Mouse (Mus musculus): ENCODE results near the gene Prtn3. TPM values are rescaled to one million over a fixed set of nuclear protein-coding genes. Genes with fewer than 3 reads are reported as not detected.
"Not testable (repeated sequence)": the region's sequence is repeated elsewhere in the genome, so short reads cannot be mapped to it uniquely, and the experiment has no call there.

Gene Prtn3
- polyA plus RNA-seq, 1 experiment, result 18.0 TPM

DNA sequence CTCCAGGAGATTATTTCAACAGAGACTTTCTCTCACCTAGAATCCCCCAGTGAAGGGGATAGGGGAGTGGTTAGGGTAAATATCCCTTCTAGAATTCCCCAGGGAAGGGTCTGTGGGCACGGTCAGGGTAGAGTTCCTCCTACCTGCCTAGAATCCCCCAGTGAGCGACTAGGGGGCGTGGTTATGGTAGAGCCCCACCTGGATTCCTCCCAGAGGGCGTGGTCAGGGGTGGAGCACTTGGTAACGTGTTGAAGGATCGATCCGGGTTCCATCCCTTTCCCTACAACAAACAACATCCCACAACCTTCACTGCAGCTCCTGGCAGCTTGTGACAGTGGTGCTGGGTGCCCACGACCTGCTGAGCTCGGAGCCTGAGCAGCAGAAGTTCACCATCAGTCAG is 6.4 kb downstream of the Prtn3 start:
- TF ChIP-seq POLR2A (IDR thresholded peaks at IDR 0.05; ENCODE audit: borderline replicate concordance, extremely low read depth, insufficient read depth, insufficient read length, poor library complexity, severe bottlenecking), result no peak
- no peak for TF ChIP-seq CTCF (IDR thresholded peaks at IDR 0.05; ENCODE audit: borderline replicate concordance, extremely low read depth, insufficient read depth, insufficient read length)
- no peak for DNase-seq (ENCODE audit: low read depth)

DNA sequence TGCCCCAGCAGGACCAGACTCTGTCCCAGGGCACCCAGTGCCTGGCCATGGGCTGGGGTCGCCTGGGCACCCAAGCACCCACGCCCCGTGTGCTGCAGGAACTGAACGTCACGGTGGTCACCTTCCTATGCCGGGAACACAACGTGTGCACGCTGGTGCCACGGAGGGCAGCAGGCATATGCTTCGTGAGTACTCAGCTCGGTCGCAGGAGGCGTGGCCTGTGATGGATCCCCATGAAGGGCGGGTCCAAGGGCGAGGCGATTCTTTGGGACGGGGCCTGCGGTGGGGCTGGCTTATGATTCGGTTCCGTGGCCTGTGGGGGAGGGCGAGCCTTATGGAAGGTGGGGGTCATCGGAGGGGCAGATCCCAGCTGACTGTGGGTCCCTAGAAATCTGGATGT is 7.7 kb downstream of the Prtn3 start:
- TF ChIP-seq CTCF (IDR thresholded peaks at IDR 0.05; ENCODE audit: borderline replicate concordance, extremely low read depth, insufficient read depth, insufficient read length) (no peak), POLR2A (IDR thresholded peaks at IDR 0.05; ENCODE audit: borderline replicate concordance, extremely low read depth, insufficient read depth, insufficient read length, poor library complexity, severe bottlenecking) (no peak)
- DNase-seq (ENCODE audit: low read depth), result no peak

DNA sequence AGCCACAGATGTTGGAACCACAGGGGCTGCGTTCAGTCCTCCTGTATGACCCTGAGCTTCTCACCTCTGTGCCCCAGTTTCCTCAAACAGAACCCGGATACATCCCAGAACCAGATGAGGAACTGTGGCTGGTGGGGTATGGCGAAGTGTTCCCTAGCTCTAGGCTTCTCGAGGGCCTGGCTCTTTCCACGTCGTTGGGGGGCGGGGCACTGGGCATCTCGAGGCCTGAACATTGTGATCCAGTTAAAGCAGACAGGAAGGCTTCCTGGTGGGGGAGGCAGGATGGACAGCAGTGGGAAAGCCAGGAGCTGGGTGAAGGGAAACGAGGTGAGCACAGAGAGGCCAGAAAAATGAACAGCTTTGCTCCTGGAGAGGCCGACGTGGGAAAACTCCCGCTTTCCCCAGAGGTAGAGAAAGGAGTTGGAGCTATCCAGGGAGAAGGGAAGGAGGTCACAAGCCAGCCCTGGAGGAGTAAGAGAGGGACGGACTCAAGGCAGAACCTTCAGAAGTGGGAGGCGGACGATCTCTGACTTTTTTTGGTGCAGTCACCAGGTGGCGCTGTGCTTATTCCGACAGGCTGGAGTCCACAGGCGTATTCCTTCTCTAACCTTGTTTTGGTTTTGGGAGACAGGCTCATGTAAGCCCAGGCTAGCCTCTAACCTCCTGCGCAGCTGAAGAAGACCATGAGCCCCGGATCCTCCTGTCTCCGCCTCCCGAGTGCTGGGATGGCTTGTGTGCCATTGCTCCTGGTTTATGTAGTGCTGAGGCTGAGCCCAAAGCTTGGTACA is 9.2 kb downstream of the Prtn3 start:
- DNase-seq (ENCODE audit: low read depth), result peak; percentile 83
- TF ChIP-seq POLR2A (IDR thresholded peaks at IDR 0.05; ENCODE audit: borderline replicate concordance, extremely low read depth, insufficient read depth, insufficient read length, poor library complexity, severe bottlenecking), result no peak
- peak; percentile 92 for TF ChIP-seq CTCF (IDR thresholded peaks at IDR 0.05; ENCODE audit: borderline replicate concordance, extremely low read depth, insufficient read depth, insufficient read length)

DNA sequence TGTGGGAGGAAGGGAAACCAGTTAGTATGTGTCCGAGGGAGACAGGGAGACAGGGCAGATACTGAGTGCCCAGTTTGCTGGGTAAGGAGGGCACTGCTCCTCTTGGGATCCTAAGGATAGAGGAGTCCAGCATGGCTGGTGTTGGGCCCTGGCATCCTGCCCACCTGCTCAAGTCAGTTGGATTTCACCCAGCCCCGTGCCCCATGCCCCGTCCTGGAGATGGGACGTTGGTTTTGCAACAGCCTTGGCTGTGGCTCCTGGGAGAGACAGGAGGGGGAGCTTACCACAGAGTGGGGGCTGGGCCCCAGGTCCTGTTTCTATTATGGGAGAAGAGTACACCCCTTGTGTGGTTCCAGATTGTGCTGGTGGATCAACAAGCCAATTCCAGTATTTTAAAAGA is 10.2 kb downstream of the Prtn3 start:
- TF ChIP-seq POLR2A (IDR thresholded peaks at IDR 0.05; ENCODE audit: borderline replicate concordance, extremely low read depth, insufficient read depth, insufficient read length, poor library complexity, severe bottlenecking), result no peak
- no peak for TF ChIP-seq CTCF (IDR thresholded peaks at IDR 0.05; ENCODE audit: borderline replicate concordance, extremely low read depth, insufficient read depth, insufficient read length)
- no peak for DNase-seq (ENCODE audit: low read depth)

DNA sequence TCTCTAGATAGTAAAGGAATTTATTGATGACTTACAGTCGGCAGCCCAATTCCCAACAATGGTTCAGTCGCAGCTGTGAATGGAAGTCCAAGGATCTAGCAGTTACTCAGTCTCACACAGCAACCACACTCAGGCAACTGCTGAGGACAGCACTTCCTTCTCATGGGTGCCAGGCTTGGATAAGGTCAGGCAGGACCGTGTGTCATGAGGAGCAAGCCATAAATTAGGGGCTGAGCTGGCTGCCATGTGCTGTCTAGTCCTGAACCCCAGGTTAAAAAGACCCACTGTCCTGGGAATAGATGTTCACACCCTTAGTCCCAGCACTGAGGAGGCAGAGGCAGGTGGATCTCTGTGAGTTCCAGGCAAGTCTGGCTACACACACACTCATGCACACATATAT is 10.7 kb downstream of the Prtn3 start:
- DNase-seq (ENCODE audit: low read depth), result not testable (repeated sequence)

DNA sequence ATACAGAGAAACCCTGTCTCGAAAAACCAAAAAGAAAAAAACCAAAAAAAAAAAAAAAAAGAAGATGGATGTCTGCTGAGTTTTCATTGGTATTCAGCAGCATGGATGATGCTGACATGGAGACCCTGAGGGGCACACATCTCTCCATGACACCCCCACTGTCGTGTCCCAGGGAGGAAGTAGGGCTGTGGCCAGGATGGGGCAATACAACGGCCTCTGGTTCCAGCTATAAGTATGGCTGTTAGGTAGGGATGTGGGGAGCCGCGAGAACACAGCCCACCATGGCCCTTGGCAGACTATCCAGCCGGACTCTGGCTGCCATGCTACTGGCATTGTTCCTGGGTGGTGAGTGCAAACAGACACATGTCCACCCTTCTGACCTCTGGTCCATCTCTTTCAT is 11.8 kb downstream of the Prtn3 start, which contains the start of gene Elane:
TSS of gene Elane (plus strand) at position 194 of the 400 bp plus-strand sequence.
- no peak for DNase-seq (ENCODE audit: low read depth)
- no peak for TF ChIP-seq POLR2A (IDR thresholded peaks at IDR 0.05; ENCODE audit: borderline replicate concordance, extremely low read depth, insufficient read depth, insufficient read length, poor library complexity, severe bottlenecking)
- TF ChIP-seq CTCF (IDR thresholded peaks at IDR 0.05; ENCODE audit: borderline replicate concordance, extremely low read depth, insufficient read depth, insufficient read length), result no peak

DNA sequence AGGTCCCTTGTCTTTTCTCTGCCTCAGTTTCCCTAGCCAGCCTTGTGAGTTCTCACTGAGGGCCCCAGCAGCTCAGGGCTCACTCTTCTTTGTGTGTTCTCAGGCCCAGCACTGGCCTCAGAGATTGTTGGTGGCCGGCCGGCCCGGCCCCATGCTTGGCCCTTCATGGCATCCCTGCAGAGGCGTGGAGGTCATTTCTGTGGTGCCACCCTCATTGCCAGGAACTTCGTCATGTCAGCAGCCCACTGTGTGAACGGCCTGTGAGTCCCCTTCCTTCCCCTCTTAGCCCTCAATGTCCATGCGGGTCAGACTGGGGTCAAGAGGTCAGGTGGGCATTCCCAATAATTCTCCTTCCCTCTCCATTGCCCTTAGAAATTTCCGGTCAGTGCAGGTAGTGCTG is 12.3 kb downstream of the Prtn3 start:
- DNase-seq (ENCODE audit: low read depth), result no peak
- TF ChIP-seq POLR2A (IDR thresholded peaks at IDR 0.05; ENCODE audit: borderline replicate concordance, extremely low read depth, insufficient read depth, insufficient read length, poor library complexity, severe bottlenecking) (no peak), CTCF (IDR thresholded peaks at IDR 0.05; ENCODE audit: borderline replicate concordance, extremely low read depth, insufficient read depth, insufficient read length) (no peak)

DNA sequence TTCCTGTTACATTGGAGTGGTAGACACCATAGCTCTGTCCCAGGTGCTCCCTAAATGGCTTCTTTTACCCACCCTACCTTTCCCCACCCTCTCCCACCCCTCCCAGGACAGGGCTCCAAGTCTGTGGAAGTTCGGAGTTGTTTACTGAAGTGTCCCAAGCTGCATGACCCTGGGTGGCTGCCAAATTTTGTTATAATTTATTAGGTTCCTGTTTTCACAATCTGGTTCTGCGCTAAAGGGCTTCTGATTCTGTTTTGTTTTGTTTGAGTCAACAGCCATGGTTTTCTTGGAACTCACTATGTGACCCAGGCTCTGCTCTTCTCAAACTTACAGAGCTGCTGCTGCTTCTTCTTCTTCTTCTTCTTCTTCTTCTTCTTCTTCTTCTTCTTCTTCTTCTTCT is 15.1 kb downstream of the Prtn3 start:
- no peak for TF ChIP-seq CTCF (IDR thresholded peaks at IDR 0.05; ENCODE audit: borderline replicate concordance, extremely low read depth, insufficient read depth, insufficient read length)
- TF ChIP-seq POLR2A (IDR thresholded peaks at IDR 0.05; ENCODE audit: borderline replicate concordance, extremely low read depth, insufficient read depth, insufficient read length, poor library complexity, severe bottlenecking), result no peak
- no peak for DNase-seq (ENCODE audit: low read depth)

DNA sequence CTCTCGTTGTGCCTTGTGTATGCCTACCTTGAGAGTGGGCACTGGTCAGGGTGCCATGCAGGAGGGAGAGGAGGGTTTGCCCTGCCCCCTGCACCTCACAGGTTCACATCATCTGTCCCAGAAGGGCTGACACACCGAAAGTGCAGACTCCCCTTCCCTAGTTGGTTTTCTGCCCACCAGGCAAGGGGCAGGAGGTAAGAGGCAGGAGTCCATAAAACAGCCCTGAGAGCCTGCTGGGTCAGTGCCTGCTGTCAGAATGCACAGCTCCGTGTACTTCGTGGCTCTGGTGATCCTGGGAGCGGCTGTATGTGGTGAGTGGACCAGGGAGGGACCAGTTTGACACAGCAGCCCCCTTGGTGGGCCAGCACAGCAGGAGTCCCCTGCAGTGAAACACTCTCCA is 16.4 kb downstream of the Prtn3 start, which contains the start of gene Cfd:
TSS of gene Cfd (plus strand) at position 184 of the 400 bp plus-strand sequence.
- TF ChIP-seq CTCF (IDR thresholded peaks at IDR 0.05; ENCODE audit: borderline replicate concordance, extremely low read depth, insufficient read depth, insufficient read length) (no peak), POLR2A (IDR thresholded peaks at IDR 0.05; ENCODE audit: borderline replicate concordance, extremely low read depth, insufficient read depth, insufficient read length, poor library complexity, severe bottlenecking) (no peak)
- no peak for DNase-seq (ENCODE audit: low read depth)

DNA sequence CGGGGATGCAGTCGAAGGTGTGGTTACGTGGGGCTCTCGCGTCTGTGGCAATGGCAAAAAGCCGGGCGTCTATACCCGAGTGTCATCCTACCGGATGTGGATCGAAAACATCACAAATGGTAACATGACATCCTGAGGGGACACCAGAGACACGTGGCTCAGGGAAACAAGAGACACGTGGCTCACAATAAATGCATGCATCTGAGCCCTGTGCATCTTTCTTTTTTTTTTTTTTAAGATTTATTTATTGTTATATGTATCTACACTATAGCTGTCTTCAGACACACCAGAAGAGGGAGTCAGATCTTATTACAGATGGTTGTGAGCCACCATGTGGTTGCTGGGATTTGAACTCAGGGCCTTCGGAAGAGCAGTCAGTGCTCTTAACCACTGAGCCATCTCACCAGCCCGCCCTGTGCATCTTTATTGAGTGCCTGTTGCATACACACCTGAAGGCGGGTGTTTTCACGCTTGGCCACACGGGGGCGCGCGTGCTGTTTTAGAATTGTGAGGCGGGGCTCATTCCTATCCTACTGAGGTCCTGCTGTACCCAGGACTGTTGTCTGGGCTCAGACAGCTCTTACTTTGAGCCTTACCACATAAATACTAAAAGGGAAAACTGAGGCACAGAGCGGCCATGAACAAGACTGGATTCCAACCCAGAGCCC is 18.3 kb downstream of the Prtn3 start:
- DNase-seq (ENCODE audit: low read depth), result peak; percentile 76
- peak; percentile 88 for TF ChIP-seq CTCF (IDR thresholded peaks at IDR 0.05; ENCODE audit: borderline replicate concordance, extremely low read depth, insufficient read depth, insufficient read length)

DNA sequence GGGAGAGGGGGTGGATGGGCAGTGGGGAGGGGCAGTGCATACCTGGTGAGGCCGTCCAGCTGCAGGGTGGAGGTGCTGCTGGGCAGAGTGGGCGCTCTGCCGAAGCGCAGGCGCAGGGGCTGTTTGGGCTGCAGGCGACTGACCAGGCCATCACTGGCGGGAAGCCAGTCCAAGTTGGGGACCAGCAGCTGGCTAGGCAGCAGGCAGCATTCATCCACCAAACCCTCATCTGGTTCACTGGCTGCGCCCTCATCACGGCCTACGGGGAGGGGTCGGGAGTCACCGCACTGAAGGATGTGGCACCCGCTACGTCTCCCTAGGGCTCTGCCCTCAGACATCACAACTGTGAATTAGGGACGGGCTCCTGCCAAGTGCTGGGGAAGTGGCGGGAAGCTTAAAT is 22.0 kb downstream of the Prtn3 start:
- DNase-seq (ENCODE audit: low read depth), result no peak
- TF ChIP-seq POLR2A (IDR thresholded peaks at IDR 0.05; ENCODE audit: borderline replicate concordance, extremely low read depth, insufficient read depth, insufficient read length, poor library complexity, severe bottlenecking) (no peak), CTCF (IDR thresholded peaks at IDR 0.05; ENCODE audit: borderline replicate concordance, extremely low read depth, insufficient read depth, insufficient read length) (no peak)

DNA sequence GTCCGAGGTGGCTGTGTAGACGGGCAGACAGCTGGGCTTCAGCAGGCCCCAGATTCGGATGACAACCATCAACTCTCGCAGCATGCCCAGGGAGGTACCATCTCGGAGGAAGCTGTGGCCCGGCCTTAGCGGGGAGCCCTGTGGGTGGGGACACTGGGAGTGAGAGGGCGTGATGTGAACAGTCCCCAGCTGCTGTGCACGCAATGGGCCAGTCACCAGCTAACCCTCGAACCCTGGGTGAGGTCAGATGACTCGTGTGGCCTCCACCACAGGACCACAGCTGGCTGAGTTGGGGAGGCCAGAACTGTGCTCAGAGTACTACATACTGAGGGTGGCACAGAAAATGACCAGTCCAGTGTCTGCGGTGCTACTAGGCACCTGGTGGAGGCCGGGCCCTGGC is 22.5 kb downstream of the Prtn3 start:
- no peak for DNase-seq (ENCODE audit: low read depth)
- TF ChIP-seq POLR2A (IDR thresholded peaks at IDR 0.05; ENCODE audit: borderline replicate concordance, extremely low read depth, insufficient read depth, insufficient read length, poor library complexity, severe bottlenecking), result no peak

Measured in brain, embryonic 14.5 days (tissue).